Mouse (Mus musculus) forebrain, embryonic 15.5 days (tissue): ENCODE data around the gene Rnf214. TPM values are rescaled to one million over a fixed set of nuclear protein-coding genes. Genes with fewer than 3 reads are reported as not detected.
"Not testable (repeated sequence)": the region's sequence is repeated elsewhere in the genome, so short reads cannot be mapped to it uniquely, and the experiment has no call there.

Source experiments
- ATAC-seq: fragments of 200-750 bp; cut with Nextera tagmentation; replicated peaks from 2 replicates; pipeline ENCODE4 v1.8.0; 2017; ENCODE audit warnings: mild to moderate bottlenecking, moderate TSS enrichment, moderate library complexity
- H3K27ac ChIP-seq: fragments of 300-500 bp; sonication (generic); replicated peaks from 2 replicates; pipeline ENCODE4 v1.5.1; 2015; ENCODE audit warnings: mild to moderate bottlenecking, inconsistent platforms
- H3K27me3 ChIP-seq: fragments of 300-500 bp; sonication (generic); 2 replicates; pipeline ENCODE4 v1.6.1; 2015; ENCODE audit warnings: inconsistent platforms
- H3K36me3 ChIP-seq: fragments of 300-500 bp; sonication (generic); 2 replicates; pipeline ENCODE4 v1.6.1; 2015; ENCODE audit warnings: mild to moderate bottlenecking, inconsistent platforms
- H3K4me1 ChIP-seq: fragments of 300-500 bp; sonication (generic); 2 replicates; pipeline ENCODE4 v1.6.1; 2015; ENCODE audit warnings: inconsistent platforms
- H3K4me2 ChIP-seq: fragments of 300-500 bp; sonication (generic); replicated peaks from 2 replicates; pipeline ENCODE4 v1.6.1; 2015; ENCODE audit warnings: mild to moderate bottlenecking, inconsistent platforms
- H3K4me3 ChIP-seq: fragments of 300-500 bp; sonication (generic); 2 replicates; pipeline ENCODE4 v1.5.1; 2015; ENCODE audit warnings: mild to moderate bottlenecking, inconsistent platforms
- H3K9ac ChIP-seq: fragments of 300-500 bp; sonication (generic); replicated peaks from 2 replicates; pipeline ENCODE4 v1.6.1; 2015; ENCODE audit warnings: mild to moderate bottlenecking, inconsistent platforms
- H3K9me3 ChIP-seq: fragments of 300-500 bp; sonication (generic); 2 replicates; pipeline ENCODE4 v1.6.1; 2016; ENCODE audit warnings: inconsistent platforms
- WGBS: fragments of 180-500 bp; shearing (Covaris S2); methylation state at CpG from one replicate; pipeline ENCODE4 v1.1.7; 2015; ENCODE audit warnings: mixed read lengths; 5-methylcytosine and 5-hydroxymethylcytosine counted together
- polyA plus RNA-seq: library from polyadenylated mRNA; unstranded; fragments of >200 nt; fragmentation: Nextera tagmentation; extraction: Ambion mirVana; gene quantifications from 2 replicates; pipeline ENCODE4 v1.2.1, GENCODE M21; 2015

The Rnf214 gene
- polyA plus RNA-seq, 1 experiment from 2014 or later: 96.9 TPM

GRCm38 (mm10) chr9:45861813-45862212, 44.9 kb downstream of the Rnf214 start:
- Histone ChIP-seq H3K27me3 (no peaks in the 10 kb centered on the region), H3K4me1 (no peaks in the 10 kb centered on the region), H3K27ac (no peak overlapping the region), H3K4me3 (no peak overlapping the region), H3K36me3 (peaks cover 95% of the 10 kb centered on the region), H3K9me3 (no peaks in the 10 kb centered on the region), H3K9ac (no peak overlapping the region), H3K4me2 (no peak overlapping the region)
- WGBS: 95% methylated on average over 7 of the region's 7 CpGs
- no peak for ATAC-seq

- H3K36me3 ChIP-seq: peaks cover 90% of the 10 kb centered on the region
- H3K4me3 ChIP-seq: no peak overlapping the region
- H3K4me1 ChIP-seq: no peaks in the 10 kb centered on the region
- no peaks in the 10 kb centered on the region for H3K27me3 ChIP-seq
- no peak overlapping the region for H3K27ac ChIP-seq
- no peak overlapping the region for H3K4me2 ChIP-seq
- no peaks in the 10 kb centered on the region for H3K9me3 ChIP-seq
- WGBS: 97% methylated on average over 10 of the region's 10 CpGs
- no peak overlapping the region for H3K9ac ChIP-seq
- ATAC-seq: no peak
These were observed 47.3 kb downstream of the Rnf214 start for GRCm38 (mm10) chr9:45859364-45859763.

- Histone ChIP-seq H3K9me3 (no peaks in the 10 kb centered on the region), H3K27me3 (no peaks in the 10 kb centered on the region), H3K4me3 (no peak overlapping the region), H3K4me2 (no peak overlapping the region), H3K27ac (no peak overlapping the region), H3K36me3 (peaks cover 43% of the 10 kb centered on the region), H3K9ac (no peak overlapping the region), H3K4me1 (peaks cover 15% of the 10 kb centered on the region)
- 90% methylated on average over 1 of the region's 1 CpGs for WGBS
- ATAC-seq: no peak
These were observed 52.6 kb downstream of the Rnf214 start for GRCm38 (mm10) chr9:45854136-45854535.

- no peak overlapping the region for H3K9ac ChIP-seq
- whole genome bisulfite sequencing: 99% methylated on average over 2 of the region's 2 CpGs
- H3K9me3 ChIP-seq: no peaks in the 10 kb centered on the region
- no peak overlapping the region for H3K27ac ChIP-seq
- peaks cover 39% of the 10 kb centered on the region for H3K36me3 ChIP-seq
- no peak overlapping the region for H3K4me2 ChIP-seq
- no peaks in the 10 kb centered on the region for H3K27me3 ChIP-seq
- no peak for ATAC-seq
- peaks cover 17% of the 10 kb centered on the region for H3K4me1 ChIP-seq
- no peak overlapping the region for H3K4me3 ChIP-seq
These were observed 53.0 kb downstream of the Rnf214 start for GRCm38 (mm10) chr9:45853695-45854094.

GRCm38 (mm10) chr9:45851776-45852175, 54.9 kb downstream of the Rnf214 start:
- no peaks in the 10 kb centered on the region for H3K9me3 ChIP-seq
- H3K4me3 ChIP-seq: no peak overlapping the region
- no peak for ATAC-seq
- H3K4me1 ChIP-seq: peaks cover 17% of the 10 kb centered on the region
- H3K27me3 ChIP-seq: no peaks in the 10 kb centered on the region
- WGBS: 96% methylated on average over 2 of the region's 2 CpGs
- no peak overlapping the region for H3K4me2 ChIP-seq
- peaks cover 19% of the 10 kb centered on the region for H3K36me3 ChIP-seq
- no peak overlapping the region for H3K9ac ChIP-seq
- no peak overlapping the region for H3K27ac ChIP-seq

- H3K27ac ChIP-seq: no peak overlapping the region
- no peak for ATAC-seq
These were observed 55.4 kb downstream of the Rnf214 start for GRCm38 (mm10) chr9:45851330-45851729.

GRCm38 (mm10) chr9:45850528-45851155, 56.1 kb downstream of the Rnf214 start:
- H3K4me1 ChIP-seq: peaks cover 17% of the 10 kb centered on the region
- H3K9ac ChIP-seq: no peak overlapping the region
- 82% methylated on average over 8 of the region's 8 CpGs for WGBS
- H3K27ac ChIP-seq: peak overlapping the region; percentile 27
- H3K4me2 ChIP-seq: no peak overlapping the region
- H3K36me3 ChIP-seq: peaks cover 11% of the 10 kb centered on the region
- ATAC-seq: no peak; the same call in 1 of the 2 replicates
- no peaks in the 10 kb centered on the region for H3K27me3 ChIP-seq
- no peaks in the 10 kb centered on the region for H3K9me3 ChIP-seq
- no peak overlapping the region for H3K4me3 ChIP-seq

More at GRCm38 (mm10) chr9:45851330-45851729, 55.4 kb downstream of the Rnf214 start:
- H3K27me3 ChIP-seq: no peaks in the 10 kb centered on the region
- H3K9ac ChIP-seq: no peak overlapping the region
- H3K36me3 ChIP-seq: peaks cover 18% of the 10 kb centered on the region
- H3K4me2 ChIP-seq: no peak overlapping the region
- WGBS: 78% methylated on average over 5 of the region's 5 CpGs
- H3K4me1 ChIP-seq: peaks cover 17% of the 10 kb centered on the region
- H3K9me3 ChIP-seq: no peaks in the 10 kb centered on the region
- H3K4me3 ChIP-seq: no peak overlapping the region

- Histone ChIP-seq H3K36me3 (peaks cover 3% of the 10 kb centered on the region; the same call in 1 of the 2 replicates), H3K27ac (peak overlapping the region; percentile 27), H3K4me1 (peaks cover 17% of the 10 kb centered on the region), H3K4me3 (no peak overlapping the region), H3K9ac (no peak overlapping the region), H3K9me3 (no peaks in the 10 kb centered on the region), H3K4me2 (no peak overlapping the region), H3K27me3 (no peaks in the 10 kb centered on the region)
- 52% methylated on average over 9 of the region's 9 CpGs for WGBS
- peak; percentile 60 for ATAC-seq
These were observed 56.9 kb downstream of the Rnf214 start for GRCm38 (mm10) chr9:45849528-45850408.

GRCm38 (mm10) chr9:45846891-45847460, 59.7 kb downstream of the Rnf214 start:
- Histone ChIP-seq H3K4me1 (peaks cover 25% of the 10 kb centered on the region), H3K36me3 (no peaks in the 10 kb centered on the region), H3K27ac (no peak overlapping the region), H3K4me3 (no peak overlapping the region), H3K4me2 (no peak overlapping the region), H3K9me3 (no peaks in the 10 kb centered on the region), H3K27me3 (no peaks in the 10 kb centered on the region), H3K9ac (no peak overlapping the region)
- 86% methylated on average over 5 of the region's 5 CpGs for WGBS
- ATAC-seq: no peak

GRCm38 (mm10) chr9:45846176-45846575, 60.5 kb downstream of the Rnf214 start:
- not testable (repeated sequence) for ATAC-seq, H3K4me3 ChIP-seq, H3K27ac ChIP-seq, H3K4me2 ChIP-seq, H3K9ac ChIP-seq, H3K36me3 ChIP-seq, H3K27me3 ChIP-seq, H3K9me3 ChIP-seq
- 73% methylated on average over 2 of the region's 2 CpGs for WGBS
- peaks cover 32% of the 10 kb centered on the region for H3K4me1 ChIP-seq

GRCm38 (mm10) chr9:45845541-45845940, 61.2 kb downstream of the Rnf214 start:
- Histone ChIP-seq H3K4me1 (peaks cover 37% of the 10 kb centered on the region), H3K9me3 (no peaks in the 10 kb centered on the region), H3K9ac (no peak overlapping the region), H3K4me3 (no peak overlapping the region), H3K4me2 (no peak overlapping the region), H3K27me3 (no peaks in the 10 kb centered on the region), H3K36me3 (no peaks in the 10 kb centered on the region), H3K27ac (no peak overlapping the region)
- 75% methylated on average over 3 of the region's 3 CpGs for WGBS
- no peak for ATAC-seq

- Histone ChIP-seq H3K4me2 (no peak overlapping the region), H3K4me1 (peaks cover 38% of the 10 kb centered on the region), H3K36me3 (no peaks in the 10 kb centered on the region), H3K9me3 (no peaks in the 10 kb centered on the region), H3K4me3 (no peak overlapping the region), H3K27me3 (no peaks in the 10 kb centered on the region), H3K9ac (no peak overlapping the region), H3K27ac (no peak overlapping the region)
- 90% methylated on average over 1 of the region's 1 CpGs for WGBS
- no peak for ATAC-seq
These were observed 62.9 kb downstream of the Rnf214 start for GRCm38 (mm10) chr9:45843780-45844179.
